Mouse (Mus musculus) left cerebral cortex, adult 2 months (tissue): ENCODE measurements at regions not wholly inside any gene's neighbourhood (a gene's known extent, or its start where the extent isn't known, plus 50 kb on each side); places are given as distances from the start of the nearest gene placed in this dataset.

Experiments used
- DNase-seq, 2 experiments: peaks; one replicate each; pipeline ENCODE4 v3.0.0; 2021 to 2022; ENCODE audit warnings: low spot score in 2 of 2, mixed read lengths in 1 of 2; ENCODE audit errors: extremely low spot score in 1 of 2
- H3K27ac ChIP-seq: fragments of 200-600 bp; 2 replicates; pipeline ENCODE4 v1.8.1; 2022
- H3K4me3 ChIP-seq: fragments of 200-600 bp; 2 replicates; pipeline ENCODE4 v1.8.1; 2022
- CTCF ChIP-seq: fragments of 200-600 bp; IDR thresholded peaks from 2 replicates; pipeline ENCODE4 v1.8.1; 2022; ENCODE audit warnings: antibody characterized with exemption, mild to moderate bottlenecking, moderate library complexity
- intact Hi-C: fragments of 180-260 bp; cut with DNase I; formaldehyde crosslinking; loops from one replicate; pipeline ENCODE4 v1.15.1; 2025

DNA sequence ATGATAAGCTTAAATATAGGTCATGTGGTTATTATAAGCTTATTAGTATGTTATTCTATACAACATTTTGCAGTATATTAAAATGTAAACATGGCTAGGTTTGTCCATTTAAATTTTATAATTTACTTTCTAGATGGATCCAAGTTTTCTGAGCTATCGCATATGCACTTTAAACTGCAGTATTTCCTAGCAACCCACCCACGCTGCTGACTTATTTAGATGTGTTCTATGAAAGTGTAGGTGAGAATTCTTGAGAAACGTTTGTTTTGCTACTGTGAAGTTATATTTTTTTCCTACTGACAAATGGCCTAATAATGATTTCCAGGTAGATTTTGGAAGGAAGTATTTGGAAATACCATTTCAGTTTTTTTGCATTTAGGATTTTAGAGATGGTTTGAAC is 308.0 kb downstream of the Gbe1 start:
- DNase-seq = no peak
- Histone ChIP-seq H3K4me3 (no peak overlapping the region), H3K27ac (no peak overlapping the region; the same call in 1 of the 2 replicates)
- TF ChIP-seq CTCF = no peak
- intact Hi-C loops = no loop called here

DNA sequence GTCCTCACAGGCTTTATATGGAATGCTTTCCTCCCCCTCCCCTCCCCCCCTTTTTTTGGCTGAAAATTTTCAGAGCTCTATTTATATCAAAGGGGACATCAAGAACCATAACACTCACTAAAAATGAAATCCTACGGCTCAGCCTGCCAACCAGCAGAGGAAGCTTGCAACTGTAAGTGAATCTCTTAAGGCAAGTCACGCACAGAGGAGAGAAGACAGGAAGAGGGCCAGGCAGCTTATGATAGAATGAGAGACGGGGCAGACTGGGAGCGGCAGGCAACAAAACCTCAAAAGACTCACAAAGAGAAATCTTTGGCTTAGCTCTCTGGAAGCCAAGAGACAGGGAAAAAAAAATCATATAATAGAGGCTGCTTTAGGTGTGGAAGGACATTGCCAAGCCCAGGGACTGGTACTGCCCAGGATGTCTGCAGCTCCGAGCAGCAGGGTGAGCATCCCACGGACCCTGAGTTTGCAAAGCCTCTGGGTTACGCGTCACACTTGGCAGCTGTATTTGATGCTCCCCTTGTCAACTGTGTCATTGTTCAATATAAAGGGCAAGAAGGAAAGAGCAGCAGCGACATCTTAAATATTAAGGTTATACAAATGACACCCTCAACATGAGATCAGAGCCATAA is 330.0 kb downstream of the Gbe1 start:
- intact Hi-C loops = loop anchor here (5.0 kb wide), 1 partner anchor 56 kb away; no protein-coding TSS in a partner anchor
- peak overlapping the region; percentile 62 for H3K27ac ChIP-seq

DNA sequence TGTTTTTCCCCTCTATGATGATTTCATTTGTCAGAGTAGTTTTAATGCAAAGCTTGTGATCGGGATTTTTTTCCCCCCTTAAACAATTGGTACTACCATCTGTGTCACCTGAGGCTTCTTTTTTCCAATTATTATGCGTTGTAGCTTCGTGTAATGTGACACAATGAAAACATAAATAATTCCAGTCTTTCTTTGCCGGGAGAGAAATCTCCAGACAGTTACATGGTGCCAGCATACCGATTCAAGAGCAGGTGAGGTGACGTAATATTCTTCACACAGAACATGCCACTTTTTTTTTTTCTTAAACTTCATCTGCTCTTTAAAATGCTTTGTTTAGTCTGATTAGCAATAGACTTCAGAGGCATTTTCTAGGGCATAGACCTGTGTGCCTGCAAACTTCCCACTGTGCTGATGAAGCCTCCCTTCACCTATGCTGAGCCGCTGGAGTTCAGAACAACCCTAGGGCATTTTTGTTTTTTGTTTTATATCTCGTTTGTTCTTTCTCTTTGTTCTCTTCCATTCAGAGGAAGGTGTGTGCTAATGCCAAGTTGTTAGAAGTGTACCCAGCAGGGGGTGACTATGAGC is 331.0 kb downstream of the Gbe1 start:
- peak; percentile 12; the same call in 1 of the 2 replicates for TF ChIP-seq CTCF
- intact Hi-C loops = loop anchor here (5.0 kb wide), 1 partner anchor 57 kb away; no protein-coding TSS in a partner anchor
- Histone ChIP-seq H3K4me3 (no peak overlapping the region), H3K27ac (peak overlapping the region; percentile 62)
- no peak for DNase-seq

More for the DNA sequence above, 330.0 kb downstream of the Gbe1 start:
- DNase-seq = no peak
- no peak overlapping the region for H3K4me3 ChIP-seq
- TF ChIP-seq CTCF = no peak

DNA sequence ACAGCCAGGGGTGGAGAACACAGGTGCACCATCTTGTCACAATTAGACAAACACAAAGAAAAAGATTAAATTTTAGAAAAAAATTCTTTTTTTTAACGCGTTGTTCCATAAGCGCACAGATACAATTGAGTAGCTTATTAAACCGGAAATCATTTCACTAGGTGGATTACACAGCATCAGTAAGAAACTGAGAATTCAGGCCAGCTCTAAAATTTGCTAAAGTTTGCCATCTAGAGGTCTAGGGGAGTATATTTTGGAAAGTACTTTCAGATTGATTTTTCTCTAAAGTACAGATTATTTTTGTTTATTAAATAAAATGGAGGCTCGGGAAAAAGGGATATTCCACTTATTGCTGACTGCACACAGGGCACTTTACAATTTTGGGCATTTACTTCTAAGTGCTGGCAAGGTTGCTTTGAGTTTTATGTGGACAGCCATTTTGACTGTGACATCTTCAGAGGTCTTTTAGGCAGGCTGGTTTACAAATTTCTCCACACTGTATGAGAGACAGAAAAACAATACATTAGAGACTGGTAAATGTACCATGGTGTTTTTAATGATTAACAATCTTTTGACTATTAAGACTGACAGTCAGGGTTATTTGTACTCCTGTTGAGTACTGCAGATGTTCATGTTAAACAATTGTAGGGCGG is 340.8 kb downstream of the Gbe1 start:
- Histone ChIP-seq H3K4me3 (no peak overlapping the region), H3K27ac (no peak overlapping the region)
- peak; percentile 67 for TF ChIP-seq CTCF
- intact Hi-C loops = loop anchor here (10.0 kb wide), 3 partner anchors 180 to 560 kb away; no protein-coding TSS in a partner anchor
- DNase-seq = no peak

DNA sequence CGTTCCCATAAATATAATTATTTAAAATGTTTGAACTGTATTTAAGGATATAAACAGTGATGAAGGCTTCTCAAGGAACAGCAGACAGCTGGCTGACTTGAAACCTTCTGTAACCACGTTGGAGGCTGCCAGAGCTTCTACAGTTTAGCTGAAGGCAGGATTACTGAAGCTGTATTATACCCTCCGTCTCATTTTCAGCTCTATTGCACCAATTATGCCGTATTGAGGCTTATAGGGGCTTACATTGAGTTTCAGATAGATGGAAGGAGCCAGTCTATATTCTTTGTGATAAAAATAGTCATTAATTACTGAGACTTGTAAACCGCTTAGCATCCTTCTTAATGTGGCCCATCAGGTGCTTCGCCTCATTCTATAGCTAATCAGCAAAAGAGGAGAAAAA is 376.1 kb downstream of the Gbe1 start:
- no peak for DNase-seq
- H3K27ac ChIP-seq = no peak overlapping the region
- no peak for TF ChIP-seq CTCF
- no peak overlapping the region for H3K4me3 ChIP-seq
- intact Hi-C loops = no loop called here

DNA sequence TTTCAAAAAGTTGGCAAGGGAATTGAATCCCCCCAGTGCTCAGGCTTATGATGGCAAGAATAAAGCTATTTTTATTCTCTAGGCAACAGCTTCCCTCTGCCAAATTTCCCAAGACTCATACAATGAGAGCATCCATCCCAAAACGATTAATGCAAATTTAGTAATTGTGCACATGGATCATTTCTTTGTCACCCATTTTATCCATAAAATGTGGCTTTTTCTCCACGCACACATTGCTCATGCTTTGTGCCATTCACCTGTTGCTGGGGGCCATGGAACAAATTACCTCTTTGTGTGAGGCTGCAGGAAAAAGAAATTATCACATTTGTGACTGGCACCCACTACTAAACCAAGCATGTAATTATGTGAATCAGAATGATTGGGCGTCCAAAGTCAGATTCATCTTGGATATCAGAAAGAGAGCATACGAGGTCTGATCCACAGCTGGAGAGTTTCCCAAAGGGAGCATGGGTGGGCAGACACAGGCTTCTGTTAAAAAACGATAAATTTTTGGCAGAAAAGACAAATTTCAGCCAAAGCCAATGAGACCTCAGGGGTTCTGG is 411.1 kb downstream of the Gbe1 start:
- DNase-seq = no peak
- H3K4me3 ChIP-seq = no peak overlapping the region
- intact Hi-C loops = no loop called here
- no peak for TF ChIP-seq CTCF
- no peak overlapping the region for H3K27ac ChIP-seq

DNA sequence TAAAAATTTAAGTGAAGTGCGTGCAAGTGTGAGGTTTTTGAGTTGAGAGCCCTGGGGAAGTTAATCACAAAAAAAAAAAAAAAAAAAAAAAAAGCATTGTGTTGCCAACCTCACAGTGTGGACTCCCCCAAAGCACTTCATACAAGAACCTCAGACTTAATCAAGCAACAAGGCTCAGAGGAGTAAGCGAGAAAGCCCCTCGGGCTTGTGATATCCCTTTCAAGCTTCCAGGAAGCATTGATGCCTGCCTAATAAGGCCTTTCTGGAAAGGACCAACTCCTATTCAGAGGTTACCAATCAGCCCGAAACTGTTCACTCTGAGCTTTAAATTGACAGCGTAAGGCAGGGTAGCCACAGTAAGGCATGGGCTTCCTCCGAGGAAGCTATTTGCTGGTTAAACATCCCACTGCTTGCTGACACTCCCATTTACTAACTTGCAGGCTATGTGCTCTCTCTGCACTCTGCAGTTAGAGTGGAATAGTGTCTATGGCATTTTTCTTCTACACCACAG is 411.6 kb downstream of the Gbe1 start:
- DNase-seq = no peak
- TF ChIP-seq CTCF = no peak

DNA sequence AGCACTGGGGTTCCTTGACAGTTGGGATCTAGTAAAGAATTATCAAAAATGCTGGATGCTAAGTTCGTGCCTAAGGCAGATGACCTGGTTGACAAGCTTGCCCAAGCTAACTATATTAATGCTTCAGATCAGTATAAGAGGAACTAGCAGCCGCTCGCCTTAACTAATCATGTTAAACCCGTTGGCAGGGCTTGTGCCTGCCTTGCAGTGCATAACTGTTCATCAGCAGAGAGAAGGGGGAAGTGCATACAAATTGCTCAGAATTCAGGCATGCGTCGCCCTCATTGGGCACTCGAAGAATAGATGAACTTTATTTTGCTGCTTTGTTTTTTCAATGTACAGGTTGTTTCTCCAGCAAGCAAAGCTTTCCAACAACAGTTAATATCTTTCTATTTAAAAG is 419.3 kb downstream of the Gbe1 start:
- intact Hi-C loops = no loop called here
- DNase-seq = no peak
- Histone ChIP-seq H3K27ac (no peak overlapping the region), H3K4me3 (no peak overlapping the region)
- no peak for TF ChIP-seq CTCF

More for the DNA sequence above, 411.6 kb downstream of the Gbe1 start:
- intact Hi-C loops = no loop called here
- no peak overlapping the region for H3K4me3 ChIP-seq
- no peak overlapping the region for H3K27ac ChIP-seq

DNA sequence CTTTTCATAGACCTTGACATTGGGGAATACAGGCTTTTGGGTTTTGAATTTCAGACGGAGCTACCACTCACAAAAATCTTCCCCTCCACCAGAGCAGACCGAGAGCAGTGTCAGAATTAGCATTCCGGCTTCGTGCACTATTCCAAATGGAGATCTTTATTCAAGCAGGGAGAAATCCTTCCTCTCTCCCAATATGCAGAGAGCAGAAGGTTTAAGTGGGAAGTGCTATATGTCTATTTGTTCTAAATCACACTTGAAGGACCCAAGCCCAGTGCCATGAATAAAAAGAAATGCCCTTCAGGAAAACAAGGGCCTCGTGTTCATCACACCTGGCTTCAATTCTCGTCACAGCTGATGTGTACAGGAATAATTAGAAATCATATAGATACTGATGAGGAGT is 426.3 kb downstream of the Gbe1 start:
- H3K27ac ChIP-seq = peak overlapping the region; percentile 7; the same call in 1 of the 2 replicates
- intact Hi-C loops = loop anchor here (1.0 kb wide), 1 partner anchor 95 kb away; no protein-coding TSS in a partner anchor
- DNase-seq = no peak
- TF ChIP-seq CTCF = no peak
- no peak overlapping the region; the same call in 1 of the 2 replicates for H3K4me3 ChIP-seq

DNA sequence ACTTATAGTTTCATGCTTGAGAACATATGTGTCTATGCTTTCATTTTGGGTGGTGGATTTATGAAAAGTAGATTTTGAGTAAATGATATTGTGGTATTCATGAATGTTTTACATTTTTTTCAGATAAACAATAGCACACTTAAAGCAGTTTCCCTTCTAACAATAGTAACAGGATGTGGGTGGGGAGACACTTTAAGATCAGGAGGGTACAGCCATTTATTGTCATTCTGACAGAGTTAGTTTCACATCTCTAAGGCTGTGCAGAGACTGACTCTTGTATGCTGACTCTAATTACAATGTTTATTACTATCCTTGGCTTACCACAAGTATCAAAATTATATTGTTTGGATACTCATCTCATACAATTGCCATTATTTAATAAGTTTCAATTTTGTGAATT is 440.5 kb downstream of the Gbe1 start:
- intact Hi-C loops = no loop called here
- H3K27ac ChIP-seq = no peak overlapping the region
- DNase-seq = no peak
- no peak overlapping the region for H3K4me3 ChIP-seq
- TF ChIP-seq CTCF = no peak

DNA sequence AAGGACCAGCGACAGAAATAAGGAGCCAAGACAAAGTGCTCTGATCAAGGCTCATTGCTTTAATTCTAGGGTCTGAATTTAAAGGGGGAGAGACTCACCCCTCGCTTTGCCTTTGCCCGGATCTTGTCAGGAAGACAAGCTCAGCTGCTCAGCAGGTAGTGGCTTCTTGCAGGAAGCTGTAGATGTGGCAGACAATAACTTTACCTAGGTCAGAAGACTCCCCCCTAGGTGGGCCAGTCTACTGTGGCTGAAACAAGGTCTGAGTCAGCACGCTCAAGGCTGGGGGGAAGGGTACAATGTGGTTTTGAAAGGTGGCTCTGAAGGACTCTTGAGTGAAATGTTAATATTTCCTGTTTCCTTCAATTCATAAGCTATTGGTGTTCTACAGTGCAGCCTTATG is 484.3 kb downstream of the Gbe1 start:
- intact Hi-C loops = no loop called here
- DNase-seq = no peak
- no peak overlapping the region for H3K4me3 ChIP-seq
- TF ChIP-seq CTCF = no peak
- H3K27ac ChIP-seq = no peak overlapping the region

DNA sequence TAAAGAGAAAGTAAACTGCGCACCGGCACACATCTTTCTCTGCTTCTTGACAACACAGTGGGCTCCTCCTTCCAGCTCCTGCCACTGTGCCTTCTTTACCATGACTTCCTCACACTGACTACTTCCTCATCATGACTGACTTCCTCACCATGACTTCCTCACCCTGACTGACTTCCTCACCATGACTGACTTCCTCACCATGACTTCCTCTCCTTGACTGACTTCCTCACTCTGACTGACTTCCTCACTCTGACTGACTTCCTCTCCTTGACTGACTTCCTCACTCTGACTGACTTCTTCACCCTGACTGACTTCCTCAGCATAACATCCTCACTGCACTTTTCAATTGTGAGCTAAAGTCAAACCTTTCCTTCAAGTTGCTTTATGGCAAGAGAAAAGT is 489.8 kb downstream of the Gbe1 start:
- Histone ChIP-seq H3K27ac (no peak overlapping the region), H3K4me3 (no peak overlapping the region)
- no peak for DNase-seq
- intact Hi-C loops = no loop called here
- no peak for TF ChIP-seq CTCF
